Mouse (Mus musculus) small intestine, adult 2 months (tissue): Measurements from ENCODE around the gene Srgap3.

ENCODE experiments used
- CTCF ChIP-seq: fragments of 200-500 bp; IDR thresholded peaks from 2 replicates; pipeline ENCODE4 v1.5.1; 2012; ENCODE audit warnings: low read depth, mild to moderate bottlenecking, control low read depth, inconsistent platforms, low read length, moderate library complexity, mixed read lengths; ENCODE audit not compliant: insufficient replicate concordance, insufficient read length; ENCODE audit errors: extremely low read depth
- POLR2A ChIP-seq: fragments of 200-500 bp; IDR thresholded peaks from 2 replicates; pipeline ENCODE4 v1.6.1; 2012; ENCODE audit warnings: low read depth, mild to moderate bottlenecking, control low read depth, inconsistent platforms, low read length, moderate library complexity

DNA sequence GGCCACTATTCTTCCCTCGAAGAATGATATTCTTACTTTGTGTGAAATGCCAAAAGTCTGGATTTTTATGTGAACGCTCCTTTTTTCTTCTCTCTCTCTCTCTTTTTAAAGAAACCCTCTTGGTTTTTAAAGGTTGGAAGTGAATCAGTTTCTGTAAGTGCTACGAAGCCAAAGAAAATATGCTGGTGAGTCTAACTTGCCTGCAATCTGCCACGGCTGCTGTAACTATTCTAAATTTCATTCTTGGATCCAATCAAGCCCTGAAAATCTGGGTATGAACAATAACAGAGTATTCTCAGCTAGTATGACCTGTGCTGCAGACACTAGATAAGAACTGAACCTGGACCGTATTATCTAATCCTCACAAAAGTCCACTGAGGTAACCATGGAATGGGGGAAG lies 21.1 kb downstream of the Srgap3 start:
- TF ChIP-seq POLR2A (no peak), CTCF (no peak)
